Mouse (Mus musculus) layer of hippocampus, adult 2 months (tissue): ENCODE results near the gene Pgr15l. TPM values are rescaled to one million over a fixed set of nuclear protein-coding genes. Genes with fewer than 3 reads are reported as not detected.

Source experiments
- DNase-seq, 2 experiments: peaks; one replicate each; pipeline ENCODE4 v3.0.0; 2022; ENCODE audit warnings: low spot score in 2 of 2
- H3K27ac ChIP-seq: fragments of 200-600 bp; 2 replicates; pipeline ENCODE4 v1.8.1; 2022
- H3K4me3 ChIP-seq: fragments of 200-600 bp; 2 replicates; pipeline ENCODE4 v1.8.1; 2022; ENCODE audit warnings: mild to moderate bottlenecking
- CTCF ChIP-seq: fragments of 200-600 bp; conservative IDR thresholded peaks from 2 replicates; pipeline ENCODE4 v1.8.1; 2022; ENCODE audit warnings: antibody characterized with exemption, mild to moderate bottlenecking, moderate library complexity
- long read RNA-seq, 2 experiments: library from polyadenylated mRNA; stranded (forward); transcript quantifications; one replicate each; pipeline ENCODE4 v2.0.0; 2021; ENCODE audit warnings: borderline mapping rate in 2 of 2
- total RNA-seq, 2 experiments: library from RNA; stranded (reverse); gene quantifications; 2 replicates each; pipeline ENCODE4 v1.2.3; 2021

Gene Pgr15l
- under 1 TPM; 0.10 to 0.39 TPM for total RNA-seq
- long read RNA-seq, experiment 1 = 0 reads
- long read RNA-seq, experiment 2 = 0 reads

DNA sequence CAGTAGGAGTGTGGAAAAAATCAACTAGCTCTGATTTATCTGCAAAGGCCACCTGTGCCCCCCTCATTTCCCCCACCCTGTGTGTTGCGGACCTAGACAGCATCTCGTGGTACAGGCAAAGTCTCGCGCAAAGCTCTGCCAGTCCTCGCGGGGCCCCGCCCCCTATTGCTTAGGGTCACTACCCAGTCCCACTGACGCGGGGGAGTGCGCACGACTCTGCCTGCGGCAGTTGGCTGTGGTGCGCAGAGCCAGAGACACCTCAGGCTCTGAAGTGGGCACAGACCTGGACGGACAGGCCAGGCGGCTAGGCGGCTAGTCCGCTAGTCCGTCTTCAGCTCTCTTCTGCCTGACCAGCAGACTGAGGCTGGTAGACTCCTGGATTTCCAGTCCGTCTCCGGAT is at the start of gene Pgr15l:
Pgr15l (plus strand) TSS at position 228 of the 400 bp plus-strand sequence.
- H3K27ac ChIP-seq = no peak within 1 kb of the TSS
- no peak within 1 kb of the TSS; the same call in 1 of the 2 replicates for H3K4me3 ChIP-seq
- DNase-seq = no peak
- TF ChIP-seq CTCF = no peak

DNA sequence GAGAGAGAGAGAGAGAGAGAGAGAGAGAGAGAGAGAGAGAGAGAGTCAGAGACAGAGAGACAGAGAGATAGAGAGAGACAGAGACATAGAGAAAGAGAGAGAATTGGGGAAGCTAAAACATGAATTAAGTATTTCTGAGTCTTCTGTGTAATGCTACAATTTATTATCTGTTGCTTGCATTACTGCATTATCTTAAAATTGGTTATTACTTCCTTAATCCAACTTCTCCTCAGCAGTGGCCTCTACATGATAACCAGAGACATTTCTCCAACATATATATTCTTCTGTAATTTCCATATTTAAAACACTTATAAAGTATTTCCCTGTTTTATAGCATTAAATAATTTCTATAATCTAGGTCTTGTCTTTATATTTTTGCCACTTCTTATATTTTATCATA is 44.9 kb upstream of the Pgr15l start:
- Histone ChIP-seq H3K4me3 (no peak overlapping the region), H3K27ac (no peak overlapping the region)
- no peak for DNase-seq
- TF ChIP-seq CTCF = no peak

DNA sequence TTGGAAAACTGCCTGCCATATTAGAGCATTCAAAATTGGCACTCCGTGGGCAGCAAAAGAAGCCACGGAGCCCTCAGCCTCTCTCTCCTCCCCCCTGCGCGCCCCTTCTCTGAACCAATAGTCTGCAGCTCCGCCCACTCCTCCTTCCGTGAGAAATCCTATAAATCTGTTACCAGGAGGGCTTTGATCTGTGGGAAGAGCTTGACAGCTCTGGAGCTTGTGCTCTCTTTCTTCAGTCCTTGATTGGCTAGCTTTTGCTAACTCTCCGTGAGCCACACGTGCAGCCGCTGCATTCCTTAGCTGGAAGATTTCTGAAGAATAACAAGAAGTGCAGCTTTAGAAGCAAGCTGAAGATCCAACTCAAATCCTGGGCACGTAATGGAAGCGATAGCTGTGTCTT is 2.6 kb upstream of the Pgr15l start:
- no peak for DNase-seq
- Histone ChIP-seq H3K4me3 (no peak overlapping the region), H3K27ac (no peak overlapping the region)
- no peak for TF ChIP-seq CTCF
